Mouse (Mus musculus): ENCODE results near the gene Dmxl2. TPM values are rescaled to one million over a fixed set of nuclear protein-coding genes. Genes with fewer than 3 reads are reported as not detected.

Gene Dmxl2
- polyA plus RNA-seq, 1 experiment from 2014 or later = 6.1 TPM

- no peak overlapping the region for H3K27ac ChIP-seq (ENCODE audit: low read depth)
- no peak for ATAC-seq (replicated peaks; ENCODE audit: low FRiP score, low TSS enrichment, low read depth)
- H3K36me3 ChIP-seq (ENCODE audit: control insufficient read depth, insufficient read depth, low read length) = no peaks in the 10 kb centered on the region
- H3K4me3 ChIP-seq (ENCODE audit: low read depth, low read length) = no peak overlapping the region
- no peak for DNase-seq (ENCODE audit: low spot score)
- no peaks in the 10 kb centered on the region for H3K4me1 ChIP-seq (replicated peaks; ENCODE audit: control insufficient read depth, insufficient read depth, low read length)
- H3K27me3 ChIP-seq (replicated peaks; ENCODE audit: control insufficient read depth, insufficient read depth, low read length) = no peaks in the 10 kb centered on the region
- H3K4me2 ChIP-seq (ENCODE audit: low read length) = no peak overlapping the region
- no peak overlapping the region for H3K9ac ChIP-seq (ENCODE audit: low read length)
- H3K9me3 ChIP-seq (ENCODE audit: control insufficient read depth, low read length) = no peaks in the 10 kb centered on the region
- WGBS = 92% methylated on average over 2 of the region's 2 CpGs
These were observed 32.1 kb downstream of the Dmxl2 start for GRCm38 (mm10) chr9:54469339-54469738.

GRCm38 (mm10) chr9:54467433-54467933 is 33.9 kb downstream of the Dmxl2 start:
- DNase-seq (ENCODE audit: low spot score) (no peak), ATAC-seq (replicated peaks; ENCODE audit: low FRiP score, low TSS enrichment, low read depth) (no peak)
- Histone ChIP-seq H3K27ac (ENCODE audit: low read depth) (no peak overlapping the region), H3K36me3 (ENCODE audit: control insufficient read depth, insufficient read depth, low read length) (no peaks in the 10 kb centered on the region), H3K9ac (ENCODE audit: low read length) (no peak overlapping the region), H3K4me2 (ENCODE audit: low read length) (no peak overlapping the region), H3K9me3 (ENCODE audit: control insufficient read depth, low read length) (no peaks in the 10 kb centered on the region), H3K4me1 (replicated peaks; ENCODE audit: control insufficient read depth, insufficient read depth, low read length) (no peaks in the 10 kb centered on the region), H3K27me3 (replicated peaks; ENCODE audit: control insufficient read depth, insufficient read depth, low read length) (no peaks in the 10 kb centered on the region), H3K4me3 (ENCODE audit: low read depth, low read length) (no peak overlapping the region)
- 85% methylated on average over 1 of the region's 1 CpGs for WGBS

DNA sequence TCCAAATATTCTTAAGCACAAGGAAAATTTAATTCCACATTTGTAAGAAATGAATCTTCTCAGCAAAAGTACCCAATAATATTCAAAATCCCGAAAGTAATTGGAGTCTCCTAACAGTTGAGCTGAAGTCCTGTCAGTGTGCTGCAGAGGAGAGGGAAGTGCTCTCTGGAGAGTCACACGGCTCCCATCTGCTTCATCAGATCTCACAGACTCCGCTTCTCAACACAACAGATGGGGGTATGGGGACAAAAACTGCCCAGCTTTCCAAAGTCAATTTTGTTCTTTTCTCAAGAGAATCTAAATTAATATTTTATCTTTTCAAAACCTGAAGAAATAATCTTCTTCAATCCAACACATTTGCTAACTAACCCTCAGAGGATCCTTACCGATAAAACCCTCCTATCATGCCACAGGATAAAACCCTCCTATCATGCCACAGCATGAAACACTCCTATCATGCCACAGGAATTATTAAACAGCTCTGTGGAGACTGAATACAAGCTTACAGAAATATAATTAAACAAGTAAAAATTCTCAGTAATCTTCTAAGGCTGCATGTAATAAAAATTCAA is 37.9 kb downstream of the Dmxl2 start:
- no peaks in the 10 kb centered on the region for H3K36me3 ChIP-seq (ENCODE audit: control insufficient read depth, insufficient read depth, low read length)
- H3K4me1 ChIP-seq (replicated peaks; ENCODE audit: control insufficient read depth, insufficient read depth, low read length) = no peaks in the 10 kb centered on the region
- H3K4me3 ChIP-seq (ENCODE audit: low read depth, low read length) = no peak overlapping the region
- 88% methylated on average over 4 of the region's 4 CpGs for WGBS
- no peak for DNase-seq (ENCODE audit: low spot score)
- H3K27ac ChIP-seq (ENCODE audit: low read depth) = no peak overlapping the region
- no peak for ATAC-seq (replicated peaks; ENCODE audit: low FRiP score, low TSS enrichment, low read depth)
- H3K9me3 ChIP-seq (ENCODE audit: control insufficient read depth, low read length) = no peaks in the 10 kb centered on the region
- H3K9ac ChIP-seq (ENCODE audit: low read length) = no peak overlapping the region
- H3K27me3 ChIP-seq (replicated peaks; ENCODE audit: control insufficient read depth, insufficient read depth, low read length) = no peaks in the 10 kb centered on the region
- H3K4me2 ChIP-seq (ENCODE audit: low read length) = no peak overlapping the region

DNA sequence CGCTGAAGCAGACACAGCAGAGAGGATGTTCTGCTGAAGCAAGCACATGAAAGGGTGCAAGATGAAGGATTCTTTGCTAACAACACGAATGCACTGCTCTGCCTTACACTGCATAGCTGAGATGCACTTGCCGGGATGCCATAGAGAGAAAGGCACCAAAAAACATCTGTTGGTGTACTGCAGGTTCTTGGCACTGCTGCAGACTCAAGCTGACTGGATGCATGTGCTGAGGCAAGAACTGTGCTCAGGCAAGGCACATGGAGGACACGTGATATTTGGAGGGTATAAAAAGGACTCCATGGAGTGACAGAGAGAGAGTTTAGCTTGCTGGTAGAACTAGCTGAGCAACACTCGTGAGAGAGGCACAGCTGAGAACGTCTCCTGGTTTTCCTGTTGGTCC is 62.4 kb downstream of the Dmxl2 start:
- H3K9ac ChIP-seq (ENCODE audit: low read length) = no peak overlapping the region
- H3K27ac ChIP-seq (ENCODE audit: low read depth) = no peak overlapping the region
- DNase-seq (ENCODE audit: low spot score) (no peak), ATAC-seq (replicated peaks; ENCODE audit: low FRiP score, low TSS enrichment, low read depth) (no peak)
- WGBS = 77% methylated on average over 6 of the region's 6 CpGs
- no peak overlapping the region for H3K4me3 ChIP-seq (ENCODE audit: low read depth, low read length)
- H3K27me3 ChIP-seq (replicated peaks; ENCODE audit: control insufficient read depth, insufficient read depth, low read length) = no peaks in the 10 kb centered on the region
- no peaks in the 10 kb centered on the region for H3K9me3 ChIP-seq (ENCODE audit: control insufficient read depth, low read length)
- H3K4me1 ChIP-seq (replicated peaks; ENCODE audit: control insufficient read depth, insufficient read depth, low read length) = no peaks in the 10 kb centered on the region
- H3K36me3 ChIP-seq (ENCODE audit: control insufficient read depth, insufficient read depth, low read length) = no peaks in the 10 kb centered on the region
- no peak overlapping the region for H3K4me2 ChIP-seq (ENCODE audit: low read length)

- H3K4me3 ChIP-seq (ENCODE audit: low read depth, low read length) = no peak overlapping the region
- H3K27me3 ChIP-seq (replicated peaks; ENCODE audit: control insufficient read depth, insufficient read depth, low read length) = no peaks in the 10 kb centered on the region
- H3K36me3 ChIP-seq (ENCODE audit: control insufficient read depth, insufficient read depth, low read length) = no peaks in the 10 kb centered on the region
- no peaks in the 10 kb centered on the region for H3K9me3 ChIP-seq (ENCODE audit: control insufficient read depth, low read length)
- H3K4me1 ChIP-seq (replicated peaks; ENCODE audit: control insufficient read depth, insufficient read depth, low read length) = no peaks in the 10 kb centered on the region
- H3K27ac ChIP-seq (ENCODE audit: low read depth) = no peak overlapping the region
- no peak overlapping the region for H3K9ac ChIP-seq (ENCODE audit: low read length)
- H3K4me2 ChIP-seq (ENCODE audit: low read length) = no peak overlapping the region
- WGBS = 15% methylated on average over 2 of the region's 2 CpGs
- ATAC-seq (replicated peaks; ENCODE audit: low FRiP score, low TSS enrichment, low read depth) (no peak), DNase-seq (ENCODE audit: low spot score) (no peak)
These were observed 63.2 kb downstream of the Dmxl2 start for GRCm38 (mm10) chr9:54438246-54438645.

- Histone ChIP-seq H3K27ac (ENCODE audit: low read depth) (no peak overlapping the region), H3K4me3 (ENCODE audit: low read depth, low read length) (no peak overlapping the region), H3K9me3 (ENCODE audit: control insufficient read depth, low read length) (no peaks in the 10 kb centered on the region), H3K4me2 (ENCODE audit: low read length) (no peak overlapping the region), H3K36me3 (ENCODE audit: control insufficient read depth, insufficient read depth, low read length) (no peaks in the 10 kb centered on the region), H3K9ac (ENCODE audit: low read length) (no peak overlapping the region), H3K27me3 (replicated peaks; ENCODE audit: control insufficient read depth, insufficient read depth, low read length) (no peaks in the 10 kb centered on the region), H3K4me1 (replicated peaks; ENCODE audit: control insufficient read depth, insufficient read depth, low read length) (no peaks in the 10 kb centered on the region)
- 94% methylated on average over 2 of the region's 2 CpGs for WGBS
- no peak for ATAC-seq (replicated peaks; ENCODE audit: low FRiP score, low TSS enrichment, low read depth)
- DNase-seq (ENCODE audit: low spot score) = no peak
These were observed 85.2 kb downstream of the Dmxl2 start for GRCm38 (mm10) chr9:54416238-54416637.

- DNase-seq (ENCODE audit: low spot score) = no peak
- 92% methylated on average over 5 of the region's 8 CpGs for WGBS
- Histone ChIP-seq H3K9me3 (ENCODE audit: control insufficient read depth, low read length) (no peaks in the 10 kb centered on the region), H3K27ac (ENCODE audit: low read depth) (no peak overlapping the region), H3K4me1 (replicated peaks; ENCODE audit: control insufficient read depth, insufficient read depth, low read length) (no peaks in the 10 kb centered on the region), H3K27me3 (replicated peaks; ENCODE audit: control insufficient read depth, insufficient read depth, low read length) (no peaks in the 10 kb centered on the region), H3K4me3 (ENCODE audit: low read depth, low read length) (no peak overlapping the region), H3K4me2 (ENCODE audit: low read length) (no peak overlapping the region), H3K9ac (ENCODE audit: low read length) (no peak overlapping the region), H3K36me3 (ENCODE audit: control insufficient read depth, insufficient read depth, low read length) (no peaks in the 10 kb centered on the region)
- no peak for ATAC-seq (replicated peaks; ENCODE audit: low FRiP score, low TSS enrichment, low read depth)
These were observed 144.7 kb downstream of the Dmxl2 start for GRCm38 (mm10) chr9:54356756-54357155.

GRCm38 (mm10) chr9:54342026-54342425 is 159.4 kb downstream of the Dmxl2 start:
- no peak overlapping the region for H3K4me2 ChIP-seq (ENCODE audit: low read length)
- ATAC-seq (replicated peaks; ENCODE audit: low FRiP score, low TSS enrichment, low read depth) = no peak
- no peaks in the 10 kb centered on the region for H3K9me3 ChIP-seq (ENCODE audit: control insufficient read depth, low read length)
- no peaks in the 10 kb centered on the region for H3K36me3 ChIP-seq (ENCODE audit: control insufficient read depth, insufficient read depth, low read length)
- H3K27me3 ChIP-seq (replicated peaks; ENCODE audit: control insufficient read depth, insufficient read depth, low read length) = no peaks in the 10 kb centered on the region
- H3K4me3 ChIP-seq (ENCODE audit: low read depth, low read length) = no peak overlapping the region
- WGBS = 63% methylated on average over 7 of the region's 7 CpGs
- no peak for DNase-seq (ENCODE audit: low spot score)
- H3K4me1 ChIP-seq (replicated peaks; ENCODE audit: control insufficient read depth, insufficient read depth, low read length) = no peaks in the 10 kb centered on the region
- H3K27ac ChIP-seq (ENCODE audit: low read depth) = no peak overlapping the region
- H3K9ac ChIP-seq (ENCODE audit: low read length) = no peak overlapping the region

DNA sequence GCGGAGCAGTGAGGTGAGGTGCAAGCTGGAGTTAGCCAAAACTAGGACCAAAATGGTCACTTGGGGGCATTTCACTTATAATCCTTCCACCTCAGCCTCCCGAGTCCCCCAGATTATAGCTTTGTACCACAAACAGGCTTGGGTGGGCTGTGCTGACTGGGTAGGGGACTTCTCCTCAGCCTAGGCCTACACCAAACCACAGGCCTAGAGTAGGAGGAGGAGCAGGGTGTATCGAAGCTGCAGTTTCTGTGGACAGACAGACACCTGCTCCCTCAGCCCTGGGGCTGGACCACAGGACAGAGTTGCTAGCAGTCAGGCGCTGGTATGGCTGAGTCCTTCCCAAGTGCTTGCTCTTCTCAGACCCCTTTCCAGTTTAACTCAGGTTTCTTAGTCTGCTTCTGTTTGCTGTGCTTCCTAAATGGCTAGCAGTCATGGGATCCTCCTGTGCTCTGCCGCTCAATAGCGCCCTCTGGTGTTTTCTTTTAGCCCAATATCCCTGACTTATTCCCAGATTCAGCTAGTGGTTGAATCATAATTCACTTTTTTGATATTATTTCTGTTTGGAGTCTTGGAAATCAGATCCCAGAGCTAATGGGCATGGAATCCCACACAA is 164.8 kb downstream of the Dmxl2 start:
- H3K27ac ChIP-seq (ENCODE audit: low read depth) = no peak overlapping the region
- H3K9ac ChIP-seq (ENCODE audit: low read length) = no peak overlapping the region
- no peaks in the 10 kb centered on the region for H3K36me3 ChIP-seq (ENCODE audit: control insufficient read depth, insufficient read depth, low read length)
- H3K27me3 ChIP-seq (replicated peaks; ENCODE audit: control insufficient read depth, insufficient read depth, low read length) = no peaks in the 10 kb centered on the region
- H3K4me3 ChIP-seq (ENCODE audit: low read depth, low read length) = no peak overlapping the region
- peak; percentile 56 for DNase-seq (ENCODE audit: low spot score)
- H3K4me1 ChIP-seq (replicated peaks; ENCODE audit: control insufficient read depth, insufficient read depth, low read length) = no peaks in the 10 kb centered on the region
- WGBS = 50% methylated on average over 6 of the region's 6 CpGs
- no peak overlapping the region for H3K4me2 ChIP-seq (ENCODE audit: low read length)
- no peaks in the 10 kb centered on the region for H3K9me3 ChIP-seq (ENCODE audit: control insufficient read depth, low read length)
- ATAC-seq (replicated peaks; ENCODE audit: low FRiP score, low TSS enrichment, low read depth) = 0 out of 2 replicates have a peak, but pooled peaks have one; percentile 12

All from intestine, embryonic 14.5 days (tissue).